Mouse (Mus musculus) B cell, adult 67 days (primary cell): ENCODE data around the gene Tbc1d13. TPM values are rescaled to one million over a fixed set of nuclear protein-coding genes. Genes with fewer than 3 reads are reported as not detected.

ENCODE experiments used
- total RNA-seq, 2 experiments: library from RNA; stranded (reverse); gene quantifications; 4 replicates each; pipeline ENCODE4 v1.2.4; 2023

The Tbc1d13 gene
- total RNA-seq = 10 to 100 TPM; 45.6 to 49.2 TPM

DNA sequence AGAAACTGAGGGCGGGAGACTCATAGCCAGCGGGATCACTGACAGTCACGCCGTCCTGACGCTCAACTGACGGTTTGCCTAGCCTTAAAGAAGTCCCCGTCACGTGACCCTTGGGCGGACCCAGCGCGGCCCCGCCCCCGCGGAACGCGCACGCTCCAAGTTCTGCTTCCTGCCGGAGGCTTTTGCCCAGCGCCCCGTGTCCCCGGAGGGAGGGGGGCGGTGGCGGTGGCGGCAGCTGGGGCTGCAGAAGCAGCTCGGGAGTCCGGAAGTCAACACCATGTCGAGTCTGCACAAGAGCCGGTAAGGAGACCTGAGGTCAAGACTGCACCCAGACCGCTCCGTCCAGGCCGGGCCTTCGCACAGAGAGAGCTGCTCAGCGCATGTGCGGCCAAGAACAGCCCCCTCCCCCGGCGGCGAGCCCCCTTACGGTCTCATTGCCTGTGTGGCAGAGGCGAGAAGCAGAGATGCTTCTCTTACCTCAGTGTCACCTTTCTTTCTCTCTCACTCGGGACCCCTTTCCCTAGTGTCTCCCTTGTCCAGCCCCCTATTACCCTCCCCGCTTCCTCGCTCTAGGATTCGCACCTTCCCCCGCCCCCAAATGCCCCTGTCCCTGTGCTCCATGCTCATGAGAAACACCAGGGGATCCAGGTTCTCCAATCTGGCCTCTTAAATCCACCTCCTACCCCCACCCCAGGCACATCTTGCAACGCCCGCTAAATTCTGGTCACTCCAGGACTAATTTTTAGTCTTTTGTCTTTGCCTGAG, at the start of gene Tbc1d13:
Gene Tbc1d13, plus strand, starts transcription at position 134 of the 765 bp plus-strand sequence.

DNA sequence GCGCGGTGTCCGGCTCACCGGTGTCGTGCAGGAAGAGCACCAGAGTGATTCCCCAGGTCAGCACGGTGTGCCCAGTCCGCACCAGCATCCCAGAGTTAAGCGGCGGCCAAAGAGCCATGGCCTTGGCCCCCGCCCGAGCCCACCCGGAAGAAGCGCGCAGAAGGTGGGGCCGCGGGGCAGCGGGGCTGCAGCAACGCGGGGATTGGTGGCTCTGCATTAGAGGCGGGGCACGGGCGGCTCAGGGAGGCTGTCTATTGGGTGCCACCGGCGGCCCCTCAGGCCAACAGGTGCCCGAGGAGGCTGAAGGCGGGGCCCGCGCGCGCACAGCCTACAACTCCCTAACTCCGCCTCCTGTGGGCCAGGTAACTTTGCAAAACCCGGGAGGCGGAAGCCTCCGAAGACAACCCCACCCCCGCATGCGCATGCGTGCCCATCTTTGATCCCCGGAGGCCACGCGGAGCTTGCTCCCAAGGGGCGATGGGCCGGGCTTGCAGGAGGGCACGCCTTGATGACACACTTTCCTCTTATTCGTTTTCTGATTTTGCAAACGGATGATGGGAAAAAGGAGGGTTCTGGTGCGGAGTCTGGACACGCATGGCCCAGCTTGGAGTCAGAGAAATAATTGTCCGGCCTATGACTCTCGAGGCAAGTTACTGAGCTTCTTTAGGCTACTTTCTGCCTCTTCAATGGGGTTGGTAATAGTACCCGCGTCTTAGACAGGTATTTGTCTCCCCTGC, 39.9 kb upstream of the Tbc1d13 start, which contains the start of gene Zdhhc12:
Gene Zdhhc12, minus strand, starts transcription at position 178 of the 737 bp plus-strand sequence.

DNA sequence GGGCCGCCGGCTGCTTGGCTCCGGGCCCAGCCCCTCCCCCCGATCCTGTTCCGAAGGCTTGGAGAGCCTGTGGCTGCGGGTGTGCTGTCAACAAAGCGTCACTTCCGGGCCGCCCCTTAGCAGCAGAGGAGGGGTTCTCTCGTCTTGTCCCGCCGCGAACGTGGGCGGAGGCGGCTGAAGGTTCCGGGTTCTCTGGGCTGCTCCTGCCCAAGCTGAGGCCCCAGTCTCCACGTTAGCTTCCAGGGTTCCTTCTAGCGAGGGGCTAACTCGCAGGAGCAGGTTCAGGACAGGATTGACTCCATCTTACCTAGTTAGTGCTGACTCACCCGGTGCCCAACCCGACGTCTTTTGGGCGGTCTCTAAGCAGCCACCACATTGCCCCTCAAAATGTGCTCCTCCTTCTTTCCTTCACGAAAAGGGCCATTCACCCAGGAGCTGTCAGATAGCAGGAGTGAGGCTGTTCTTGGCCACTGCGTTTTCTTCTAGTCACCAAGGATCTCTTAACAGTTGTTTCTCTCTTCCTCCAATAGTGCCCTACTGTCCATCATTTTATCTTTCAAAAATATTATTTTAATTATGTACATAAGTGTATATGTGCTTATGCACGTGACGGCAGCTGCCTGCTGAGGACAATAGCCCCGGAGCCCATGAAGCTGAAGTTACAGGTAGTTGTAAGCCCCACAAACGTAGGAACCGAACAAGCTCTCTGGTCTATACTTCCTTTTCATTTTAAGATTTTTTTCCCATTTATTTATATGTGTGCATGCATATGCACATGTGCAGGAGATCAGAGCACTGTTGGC, 8.9 kb upstream of the Tbc1d13 start, which contains the start of gene Zer1:
Gene Zer1, minus strand, starts transcription at position 114 of the 803 bp plus-strand sequence.

DNA sequence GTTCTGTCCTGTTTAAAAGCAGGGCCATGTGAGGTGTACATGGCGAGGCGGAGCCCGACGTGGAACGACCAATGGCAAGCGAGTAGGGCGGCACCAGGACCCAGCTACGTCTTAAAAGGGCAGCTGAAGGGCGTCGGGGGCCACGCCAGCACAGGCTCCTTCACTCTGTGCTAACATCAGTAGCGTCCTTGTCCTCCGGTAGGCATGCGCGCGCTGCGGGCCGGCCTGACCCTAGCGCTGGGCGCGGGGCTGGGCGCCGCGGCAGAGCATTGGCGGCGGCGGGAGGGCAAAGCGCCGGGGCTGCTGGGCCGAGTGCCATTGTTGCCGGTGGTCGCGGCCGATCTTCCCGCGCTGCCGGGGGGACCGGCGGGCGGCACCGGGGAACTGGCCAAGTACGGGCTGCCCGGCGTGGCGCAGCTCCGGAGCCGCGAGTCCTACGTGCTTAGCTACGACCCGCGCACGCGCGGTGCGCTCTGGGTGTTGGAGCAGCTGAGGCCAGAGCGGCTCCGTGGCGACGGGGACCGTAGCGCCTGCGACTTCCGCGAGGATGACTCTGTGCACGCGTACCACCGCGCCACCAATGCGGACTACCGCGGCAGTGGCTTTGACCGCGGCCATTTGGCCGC, 37.9 kb downstream of the Tbc1d13 start, which contains the start of gene Endog:
Gene Endog, plus strand, starts transcription at position 123 of the 626 bp plus-strand sequence.

DNA sequence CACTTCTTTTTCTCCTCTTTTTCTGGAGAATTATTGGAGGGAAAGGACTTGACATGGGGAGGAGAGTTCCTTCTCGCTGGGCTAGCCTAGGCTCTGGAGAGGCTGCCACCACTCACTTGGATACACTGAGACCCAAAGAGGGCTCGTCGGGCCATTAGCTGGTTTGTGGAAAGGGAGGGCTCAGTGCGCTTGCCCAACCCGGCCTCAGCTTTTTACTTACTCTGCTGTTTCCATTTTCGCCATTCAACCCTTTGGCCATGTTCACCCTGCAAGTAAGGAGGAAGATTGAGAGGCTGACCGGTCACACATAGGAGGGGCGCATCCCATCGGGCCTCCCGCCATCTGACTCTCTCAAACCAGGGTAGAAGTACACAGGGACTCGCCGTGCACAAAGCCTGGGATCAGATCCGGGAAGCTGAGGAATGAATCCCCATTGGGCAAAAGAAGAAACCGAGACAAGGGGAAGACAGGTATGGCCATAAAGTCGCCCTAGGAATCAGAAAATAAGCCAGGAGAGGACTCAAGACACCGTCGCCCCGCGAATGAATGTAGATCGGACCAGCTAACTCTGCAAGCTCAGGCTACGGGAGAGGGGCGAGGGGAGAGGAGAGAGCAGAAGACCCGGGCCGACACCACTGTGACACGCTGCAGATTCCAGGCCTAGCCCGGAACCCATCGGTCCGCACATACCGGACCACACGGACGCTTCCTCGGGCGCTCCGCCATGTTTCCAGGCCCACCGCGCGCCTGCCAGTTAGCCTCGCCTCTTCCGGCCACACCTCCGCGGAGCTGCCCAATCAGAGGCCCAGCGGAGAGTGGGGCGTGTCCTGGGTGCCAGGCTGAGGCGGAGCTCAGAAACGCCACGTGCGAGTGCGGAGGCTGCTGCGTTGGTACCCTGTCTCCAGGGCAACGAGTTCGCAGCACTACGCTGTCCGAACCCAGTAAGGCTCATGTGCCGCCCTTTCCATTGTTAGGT, 44.4 kb downstream of the Tbc1d13 start, which contains the start of gene Spout1:
Gene Spout1, minus strand, starts transcription at position 760 of the 976 bp plus-strand sequence.

Other genes with a start within 250 kb of the Tbc1d13 start
- gene Odf2, start 244.5 kb upstream of the Tbc1d13 start, total RNA-seq = 100 to 1,000 TPM; 118 to 127 TPM
- gene Gle1, start 198.3 kb upstream of the Tbc1d13 start, total RNA-seq = 10 to 100 TPM; 76.1 to 100.0 TPM
- gene Sptan1, start 168.2 kb upstream of the Tbc1d13 start, total RNA-seq = 100 to 1,000 TPM; 287 to 297 TPM
- gene Wdr34, start 84.9 kb upstream of the Tbc1d13 start, total RNA-seq = 1 to 10 TPM; 1.8 to 2.1 TPM
- 100 to 1,000 TPM; 239 to 303 TPM for gene Set, start 76.4 kb upstream of the Tbc1d13 start, total RNA-seq
- 1 to 10 TPM; 2.1 to 2.5 TPM for gene Pkn3, start 56.1 kb upstream of the Tbc1d13 start, total RNA-seq
- 10 to 100 TPM; 15.1 to 25.0 TPM for gene Zdhhc12, start 40.1 kb upstream of the Tbc1d13 start, total RNA-seq
- gene Zer1, start 9.2 kb upstream of the Tbc1d13 start, total RNA-seq = 10 to 100 TPM; 82.2 to 94.7 TPM
- 10 to 100 TPM; 11.5 to 13.6 TPM for gene Endog, start 37.7 kb downstream of the Tbc1d13 start, total RNA-seq
- 10 to 100 TPM; 21.5 to 27.4 TPM for gene Spout1, start 44.7 kb downstream of the Tbc1d13 start, total RNA-seq
- gene Kyat1, start 72.1 kb downstream of the Tbc1d13 start, total RNA-seq = 10 to 100 TPM in 1 of 2 experiments, 1 to 10 TPM in 1; 7.1 to 11.8 TPM
- 10 to 100 TPM; 25.8 to 35.3 TPM for gene Lrrc8a, start 104.0 kb downstream of the Tbc1d13 start, total RNA-seq
- 1 to 10 TPM; 1.4 to 5.0 TPM for gene Gm28035, start 106.8 kb downstream of the Tbc1d13 start, total RNA-seq
- gene Phyhd1, start 132.5 kb downstream of the Tbc1d13 start, total RNA-seq = 10 to 100 TPM in 1 of 2 experiments, 1 to 10 TPM in 1; 6.2 to 11.7 TPM
- gene Gm28038, start 147.3 kb downstream of the Tbc1d13 start, total RNA-seq = 1 to 10 TPM in 1 of 2 experiments, not detected in 1; 4.2 TPM
- 10 to 100 TPM in 1 of 2 experiments, 1 to 10 TPM in 1; 9.8 to 12.1 TPM for gene Dolk, start 152.6 kb downstream of the Tbc1d13 start, total RNA-seq
- 10 to 100 TPM; 51.1 to 56.2 TPM for gene Nup188, start 152.7 kb downstream of the Tbc1d13 start, total RNA-seq
- gene Sh3glb2, start 225.6 kb downstream of the Tbc1d13 start, total RNA-seq = 10 to 100 TPM; 76.2 to 84.8 TPM
- gene Miga2, start 230.5 kb downstream of the Tbc1d13 start, total RNA-seq = 10 to 100 TPM; 21.1 to 26.1 TPM